Mouse (Mus musculus) layer of hippocampus, postnatal 10 days (tissue): ENCODE measurements around the gene Plekhg5. TPM values are rescaled to one million over a fixed set of nuclear protein-coding genes. Genes with fewer than 3 reads are reported as not detected.
A peak's percentile ranks its signal among the peaks of the same experiment; 100 is the strongest.
"Not testable (repeated sequence)": the region's sequence is repeated elsewhere in the genome, so short reads cannot be mapped to it uniquely, and the experiment has no call there.

Experiments
- DNase-seq, 2 experiments: peaks; one replicate each; pipeline ENCODE4 v3.0.0; 2021; ENCODE audit warnings: low spot score in 2 of 2
- long read RNA-seq: library from polyadenylated mRNA; stranded (forward); transcript quantifications from one replicate; pipeline ENCODE4 v2.0.0, GENCODE M21; 2023
- total RNA-seq, 2 experiments: library from RNA; stranded (reverse); gene quantifications; 2 replicates each; pipeline ENCODE4 v1.2.3; 2021

The Plekhg5 gene
- total RNA-seq = 10 to 100 TPM; 76.0 to 79.6 TPM
- long read RNA-seq, transcript Plekhg5-204 (22 exons, 3,818 nt) = major isoform, 15 of 43 reads
- long read RNA-seq, partial matches to known transcripts = 10 of 43 reads
- long read RNA-seq, other reads (novel, unspliced or antisense) = 15 of 43 reads

DNA sequence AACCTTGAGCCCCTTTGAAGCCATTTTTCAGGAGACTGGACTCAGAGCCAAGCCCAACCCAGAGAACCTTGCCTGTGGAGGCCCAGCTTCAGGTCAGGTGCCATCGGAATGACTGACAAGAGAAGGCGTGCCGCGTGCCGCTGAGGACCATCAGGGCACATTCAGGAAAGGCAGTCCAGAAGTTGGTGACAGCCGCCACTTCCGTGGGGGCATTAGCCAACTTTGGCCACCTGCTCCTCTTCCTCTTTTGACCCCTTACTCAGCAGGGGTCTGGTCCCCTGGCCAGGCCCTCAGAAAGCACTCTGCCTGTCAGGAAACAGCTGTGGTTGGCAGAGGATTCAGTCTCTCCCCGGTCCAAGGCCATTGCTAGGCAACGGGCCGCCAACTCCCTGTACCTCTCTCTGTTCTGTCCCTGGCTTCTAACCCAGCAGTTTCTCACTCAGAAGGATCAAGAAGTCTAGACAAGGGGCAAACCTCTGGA is at the start of gene Plekhg5:
Plekhg5 (plus strand) TSS at position 378 of the 481 bp plus-strand sequence.
- DNase-seq = peak in 1 of 2 experiments; percentile 63

GRCm38 (mm10) chr4:152022506-152022905 is 49.8 kb upstream of the Plekhg5 start:
- no peak for DNase-seq

DNA sequence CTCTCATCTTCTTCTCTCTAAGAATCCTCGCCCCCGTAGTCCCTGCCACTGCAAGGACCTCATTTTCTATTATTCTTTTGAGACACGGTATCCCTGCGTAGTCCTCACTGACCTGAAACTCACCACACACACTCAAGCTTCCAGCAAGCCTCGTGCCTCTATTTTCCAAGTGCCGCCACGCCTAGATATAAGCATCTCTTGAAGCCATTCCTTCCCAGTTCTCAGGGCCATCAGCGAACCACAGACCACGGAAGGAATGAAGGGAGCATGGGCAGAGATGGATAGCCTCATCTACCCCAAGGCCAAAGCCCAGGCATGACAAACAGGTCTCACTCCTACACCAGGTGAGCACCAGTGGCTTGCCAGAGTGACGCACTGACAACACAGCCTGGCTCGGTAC is 47.8 kb upstream of the Plekhg5 start:
- peak in 1 of 2 experiments; percentile 8 for DNase-seq

DNA sequence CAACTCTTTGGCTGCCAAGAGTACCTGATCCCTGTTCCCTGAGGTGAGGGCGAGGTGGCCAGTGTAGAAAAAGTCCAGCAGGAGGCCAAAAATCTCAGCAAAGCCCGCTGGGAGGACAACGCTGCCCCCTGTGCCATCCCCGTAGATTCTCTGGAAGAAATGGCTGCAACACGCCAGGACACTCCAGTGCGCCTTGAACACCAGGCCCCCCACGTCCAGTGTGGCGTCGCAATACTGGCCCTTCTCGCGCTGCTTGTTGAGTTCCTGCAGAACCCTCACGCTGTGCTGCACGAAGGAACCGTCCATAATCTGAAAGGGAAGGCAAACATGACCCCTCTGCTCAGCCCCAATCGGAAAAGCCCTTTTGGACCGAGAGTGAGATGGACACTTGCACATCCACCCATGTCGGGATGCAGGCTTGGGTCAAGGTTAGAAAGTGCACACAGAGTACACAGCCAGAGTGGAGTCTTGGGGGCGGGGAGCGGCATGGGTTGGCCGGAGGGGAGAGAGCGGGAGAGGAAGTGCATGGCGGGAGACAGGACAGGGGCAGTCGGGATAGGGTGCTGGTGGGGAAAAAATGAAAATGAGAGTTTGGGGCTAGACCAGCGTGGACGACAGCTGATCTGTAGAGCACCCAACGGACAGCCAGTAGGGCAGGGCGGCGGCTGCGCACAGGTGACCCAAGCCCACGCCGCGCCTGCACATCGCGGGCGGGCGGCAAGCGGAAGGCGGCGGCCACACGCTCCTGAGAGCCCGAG is 45.4 kb upstream of the Plekhg5 start:
- peak in 1 of 2 experiments; percentile 17 for DNase-seq

DNA sequence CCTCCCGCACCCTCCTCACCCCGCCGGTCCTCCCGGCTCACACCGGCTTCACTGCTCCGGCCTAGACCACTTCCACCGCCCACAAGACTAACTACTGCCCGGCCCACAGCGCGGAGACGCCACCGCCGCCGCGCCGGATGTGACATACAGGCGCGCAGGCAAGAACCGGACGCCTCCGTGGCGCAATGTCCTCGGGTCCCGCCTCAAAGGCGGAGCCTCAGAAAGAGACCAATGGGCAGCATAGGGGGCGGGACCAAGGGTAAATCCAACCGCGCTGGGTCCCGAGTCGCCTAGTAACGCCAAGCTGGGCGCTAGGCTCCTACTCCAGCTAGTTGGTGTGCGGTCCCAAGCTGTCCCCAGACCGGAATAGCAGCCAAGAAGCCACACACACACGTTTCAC is 44.8 kb upstream of the Plekhg5 start, which contains the start of gene Zbtb48:
Zbtb48 (minus strand) TSS at position 148 of the 400 bp plus-strand sequence.
- peak; percentile 93 to 95 for DNase-seq

GRCm38 (mm10) chr4:152028456-152028855 is 43.8 kb upstream of the Plekhg5 start:
- DNase-seq = peak in 1 of 2 experiments; percentile 20

GRCm38 (mm10) chr4:152029087-152029486 is 43.2 kb upstream of the Plekhg5 start:
- peak in 1 of 2 experiments; percentile 19 for DNase-seq

GRCm38 (mm10) chr4:152029997-152030396 is 42.3 kb upstream of the Plekhg5 start:
- peak in 1 of 2 experiments; percentile 43 for DNase-seq

DNA sequence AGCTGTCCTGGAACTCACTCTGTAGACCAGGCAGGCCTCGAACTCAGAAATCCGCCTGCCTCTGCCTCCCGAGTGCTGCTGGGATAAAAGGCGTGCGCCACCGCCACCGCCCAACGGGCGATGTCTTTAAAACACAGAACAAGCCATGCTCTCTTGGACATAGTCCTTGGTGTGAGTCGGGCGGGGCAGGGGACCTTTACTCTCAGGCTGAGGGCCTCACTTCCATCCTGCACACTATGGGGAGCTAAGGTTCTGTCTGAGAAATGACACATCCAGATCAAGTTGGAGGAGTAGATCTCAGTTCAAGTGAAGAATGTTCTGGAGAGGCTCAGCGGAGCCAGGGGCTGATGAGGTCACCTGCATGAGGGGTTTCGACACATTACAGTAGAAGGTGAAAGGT is 39.4 kb upstream of the Plekhg5 start:
- no peak for DNase-seq

DNA sequence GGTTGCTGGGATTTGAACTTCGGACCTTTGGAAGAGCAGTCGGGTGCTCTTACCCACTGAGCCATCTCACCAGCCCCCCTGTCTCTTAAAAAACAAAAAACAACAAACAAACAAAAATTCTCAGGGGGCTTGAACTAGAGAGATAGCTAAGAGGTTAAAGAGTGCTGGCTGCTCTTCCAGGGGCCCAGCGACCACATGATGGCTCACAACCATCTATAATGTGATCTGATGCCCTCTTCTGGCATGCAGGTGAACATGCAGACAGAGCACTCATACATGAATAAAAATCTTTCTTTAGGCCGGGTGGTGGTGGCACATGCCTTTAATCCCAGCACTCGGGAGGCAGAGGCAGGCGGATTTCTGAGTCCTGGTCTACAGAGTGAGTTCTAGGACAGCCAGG is 35.8 kb upstream of the Plekhg5 start:
- not testable (repeated sequence) for DNase-seq

- no peak for DNase-seq
These were observed 33.9 kb upstream of the Plekhg5 start, which contains the start of gene Tas1r1 for GRCm38 (mm10) chr4:152038225-152038984. Gene Tas1r1, minus strand, starts transcription at chr4:152038568.

- DNase-seq = peak; percentile 95 to 96
These were observed 33.1 kb upstream of the Plekhg5 start, which contains the start of gene Nol9 for GRCm38 (mm10) chr4:152038985-152039830. Gene Nol9, plus strand, starts transcription at chr4:152039321.

GRCm38 (mm10) chr4:152039831-152040310 is 32.4 kb upstream of the Plekhg5 start:
- no peak for DNase-seq

GRCm38 (mm10) chr4:152041924-152042641 is 30.2 kb upstream of the Plekhg5 start:
- no peak for DNase-seq

DNA sequence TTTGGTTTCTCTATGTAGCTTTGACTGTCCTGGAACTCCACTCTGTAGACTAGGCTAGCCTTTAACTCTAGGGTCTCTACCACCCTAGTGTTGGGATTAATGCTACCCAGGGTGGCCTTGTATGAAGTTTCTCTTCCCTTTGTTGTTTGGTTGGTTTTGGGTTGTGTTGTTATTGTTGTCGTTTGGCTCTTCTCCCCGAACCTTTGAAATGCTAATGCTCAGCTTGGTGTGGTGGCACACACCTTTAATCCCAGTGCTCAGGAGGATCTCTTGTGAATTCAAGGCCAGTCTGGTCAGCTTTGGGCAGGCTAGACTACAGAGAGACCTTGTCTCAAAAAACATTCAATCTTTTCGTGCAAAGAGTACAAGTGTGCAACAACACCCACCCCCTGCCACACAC is 29.1 kb upstream of the Plekhg5 start:
- no peak for DNase-seq

GRCm38 (mm10) chr4:152044609-152045008 is 27.7 kb upstream of the Plekhg5 start:
- DNase-seq = no peak

DNA sequence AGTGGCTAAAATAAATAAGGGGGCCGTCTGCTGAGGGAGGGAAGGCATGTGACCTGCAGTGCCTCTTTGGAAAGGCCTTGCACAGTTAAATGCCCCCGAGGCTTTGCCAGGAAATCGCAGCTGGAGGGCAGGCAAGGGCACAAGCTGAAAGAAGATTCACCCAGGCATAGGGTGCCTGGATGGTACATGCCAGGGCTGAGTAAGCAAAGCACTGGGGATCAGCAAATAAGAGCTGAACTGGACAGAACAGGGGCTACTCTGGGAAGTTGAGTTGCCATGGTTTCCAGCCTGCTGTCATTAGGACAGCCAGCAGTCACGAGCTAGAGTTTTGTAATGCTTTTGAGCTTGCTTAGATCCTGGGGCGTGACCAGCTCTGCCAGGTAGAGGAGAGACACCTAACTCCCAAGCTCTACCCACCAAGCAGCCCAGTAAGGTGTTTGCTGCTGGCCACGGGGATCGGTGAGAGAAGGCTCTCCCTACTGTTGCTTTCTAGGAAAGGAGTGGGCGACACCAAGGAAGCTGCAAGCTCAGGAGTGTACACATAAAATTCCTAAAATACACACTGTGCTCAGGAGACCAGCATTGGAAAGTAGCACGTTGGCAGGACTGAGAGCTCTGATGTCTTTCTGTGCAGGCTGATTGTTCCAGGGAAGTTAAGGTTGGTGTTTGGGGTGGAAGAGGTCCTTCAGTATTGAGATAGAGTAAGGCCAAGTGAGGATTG is 9.7 kb upstream of the Plekhg5 start:
- DNase-seq = no peak

GRCm38 (mm10) chr4:152067280-152067679 is 5.0 kb upstream of the Plekhg5 start:
- no peak for DNase-seq

DNA sequence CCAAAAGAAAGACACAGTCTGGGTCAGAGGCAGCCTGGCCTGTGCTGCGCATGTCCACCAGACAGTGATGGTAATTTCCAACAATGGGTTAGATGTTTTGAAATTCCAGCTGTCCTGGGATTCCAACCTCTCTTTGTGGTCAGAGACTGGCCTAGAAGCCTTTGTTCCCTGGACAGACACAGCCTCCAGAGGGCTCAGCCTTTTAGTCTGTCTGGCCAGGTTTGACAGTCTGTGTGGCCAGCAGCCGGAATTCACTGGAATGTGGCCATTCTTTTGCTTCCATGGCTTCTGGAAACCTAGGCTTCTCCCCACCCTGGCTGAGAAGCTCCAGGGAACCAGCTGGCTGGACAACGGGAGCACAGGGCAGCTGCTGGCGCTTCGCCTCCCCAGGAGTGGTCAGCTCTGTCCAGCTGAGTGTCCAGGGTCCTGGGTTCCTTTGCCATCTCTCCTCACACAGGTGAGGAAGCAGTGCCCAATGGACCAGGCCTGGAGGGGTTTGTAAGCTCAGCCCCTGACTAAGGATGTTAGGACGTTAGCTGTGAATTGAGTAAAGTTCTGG is 4.1 kb upstream of the Plekhg5 start:
- no peak for DNase-seq
